Mouse (Mus musculus) brain, embryonic 14.5 days (tissue): ENCODE measurements around the gene Gm11127. TPM values are rescaled to one million over a fixed set of nuclear protein-coding genes. Genes with fewer than 3 reads are reported as not detected.
"Not testable (repeated sequence)": the region's sequence is repeated elsewhere in the genome, so short reads cannot be mapped to it uniquely, and the experiment has no call there.

Experiments used
- DNase-seq: peaks from one replicate; pipeline ENCODE4 v3.0.0-alpha.2; 2011; ENCODE audit warnings: low read depth
- CTCF ChIP-seq: fragments of 200-500 bp; IDR thresholded peaks from 2 replicates; pipeline ENCODE4 v1.5.1; 2012; ENCODE audit warnings: inconsistent platforms, mild to moderate bottlenecking, moderate library complexity, borderline replicate concordance; ENCODE audit not compliant: insufficient read depth, insufficient read length; ENCODE audit errors: extremely low read depth
- POLR2A ChIP-seq: fragments of 200-500 bp; IDR thresholded peaks from 2 replicates; pipeline ENCODE4 v1.6.1; 2012; ENCODE audit warnings: mild to moderate bottlenecking, inconsistent platforms, borderline replicate concordance; ENCODE audit not compliant: poor library complexity, insufficient read depth, insufficient read length, severe bottlenecking; ENCODE audit errors: extremely low read depth
- polyA plus RNA-seq: library from polyadenylated mRNA; depleted of rRNA; stranded (reverse); fragments of >200 nt; gene quantifications from 2 replicates; pipeline ENCODE4 v1.2.3, GENCODE M21; 2012

Gm11127 gene
- polyA plus RNA-seq, 1 experiment = not detected

DNA sequence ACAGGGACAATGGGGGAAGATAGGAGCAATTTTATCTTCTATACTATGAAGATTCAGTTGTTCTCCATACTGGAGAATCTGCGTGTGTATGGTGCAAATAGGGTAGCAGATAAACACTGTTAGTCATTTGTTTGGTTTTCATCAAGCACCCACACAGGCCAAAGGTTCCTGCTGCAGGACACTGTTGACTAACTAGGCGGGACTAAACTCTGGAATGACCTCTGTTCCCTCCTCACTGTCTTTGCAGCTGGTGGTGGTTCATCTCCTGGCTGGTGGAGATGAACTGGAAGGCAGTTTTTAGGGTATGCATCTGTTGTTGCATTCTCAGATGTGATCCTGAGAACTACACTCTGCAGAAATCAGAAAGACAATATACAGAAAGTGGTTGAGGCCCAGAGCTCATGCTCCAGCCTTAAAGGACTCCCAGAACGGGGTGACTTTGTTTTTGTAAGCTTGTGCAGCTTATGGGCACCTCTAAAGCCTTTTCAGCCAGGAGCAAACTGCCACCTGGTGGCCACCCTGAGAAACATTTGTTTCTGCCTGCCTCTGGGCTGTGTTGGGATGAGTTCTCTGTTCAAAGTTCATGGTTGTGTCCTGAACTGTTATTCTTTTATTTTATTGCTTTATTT is 23.0 kb downstream of the Gm11127 start:
- TF ChIP-seq CTCF = peak; percentile 22; the same call in 1 of the 2 replicates
- peak; percentile 57 for DNase-seq

DNA sequence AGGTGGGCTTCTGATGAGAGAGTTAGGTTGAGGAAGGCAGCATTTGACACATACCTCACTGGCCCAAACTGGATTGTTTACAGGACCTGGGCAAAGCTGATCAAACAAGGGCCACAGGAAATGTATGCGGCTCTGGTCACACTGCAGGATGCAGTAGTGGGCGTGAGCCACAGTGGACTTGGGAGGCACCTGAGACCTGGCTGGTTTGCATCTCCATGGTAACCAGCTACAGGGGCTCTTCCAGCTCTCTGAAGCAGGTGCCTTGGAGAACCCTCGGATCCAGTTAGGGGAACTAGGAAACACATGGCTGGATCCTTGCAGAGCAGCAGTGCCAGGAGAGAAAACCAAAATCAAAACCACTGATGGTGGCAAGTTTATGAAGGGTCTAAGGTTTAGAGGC is 23.6 kb downstream of the Gm11127 start:
- not testable (repeated sequence) for DNase-seq

- DNase-seq = peak; percentile 37
Measured at GRCm38 (mm10) chr17:36032351-36032875, 25.8 kb downstream of the Gm11127 start, which contains the start of gene H2-T23. H2-T23 (minus strand) TSS chr17:36032855.

DNA sequence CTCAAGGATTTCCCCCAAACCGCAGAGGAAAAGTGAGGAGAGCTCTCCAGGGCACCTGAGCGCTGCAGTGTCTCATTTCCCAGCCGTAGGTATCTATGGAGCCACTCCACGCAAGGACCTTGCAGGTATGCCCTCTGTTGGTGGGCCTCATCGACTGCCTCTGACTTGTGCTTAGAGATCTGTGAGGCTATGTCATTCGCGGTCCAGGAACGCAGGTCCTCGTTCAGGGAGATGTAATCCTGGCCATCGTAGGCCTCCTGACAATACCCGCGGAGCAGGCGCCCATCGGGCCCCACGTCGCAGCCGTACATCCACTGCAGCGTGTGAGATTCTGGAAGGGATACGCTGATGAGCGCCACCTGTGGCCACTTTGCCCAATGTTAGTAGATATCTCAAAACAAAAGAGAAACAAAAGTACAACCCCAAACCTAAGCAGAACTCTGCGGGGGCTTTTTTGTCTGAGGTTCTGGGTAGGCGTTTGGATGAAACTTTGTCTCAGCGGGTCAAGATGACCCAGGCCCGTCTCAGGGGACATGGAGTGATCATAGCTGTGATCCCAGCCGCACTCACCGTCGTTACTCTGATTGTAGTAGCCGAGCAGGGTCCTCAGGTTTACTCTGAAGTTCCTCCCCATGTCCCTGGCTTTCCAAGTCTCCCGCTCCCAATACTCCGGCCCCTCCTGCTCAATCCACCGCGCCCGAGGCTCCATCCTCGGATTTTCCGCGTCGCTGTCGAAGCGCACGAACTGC is 26.4 kb downstream of the Gm11127 start:
- TF ChIP-seq CTCF = peak; percentile 12; the same call in 1 of the 2 replicates
- DNase-seq = peak; percentile 54

GRCm38 (mm10) chr17:36030703-36031582 is 27.2 kb downstream of the Gm11127 start:
- not testable (repeated sequence) for DNase-seq

GRCm38 (mm10) chr17:36030046-36030702 is 28.0 kb downstream of the Gm11127 start:
- not testable (repeated sequence) for DNase-seq

DNA sequence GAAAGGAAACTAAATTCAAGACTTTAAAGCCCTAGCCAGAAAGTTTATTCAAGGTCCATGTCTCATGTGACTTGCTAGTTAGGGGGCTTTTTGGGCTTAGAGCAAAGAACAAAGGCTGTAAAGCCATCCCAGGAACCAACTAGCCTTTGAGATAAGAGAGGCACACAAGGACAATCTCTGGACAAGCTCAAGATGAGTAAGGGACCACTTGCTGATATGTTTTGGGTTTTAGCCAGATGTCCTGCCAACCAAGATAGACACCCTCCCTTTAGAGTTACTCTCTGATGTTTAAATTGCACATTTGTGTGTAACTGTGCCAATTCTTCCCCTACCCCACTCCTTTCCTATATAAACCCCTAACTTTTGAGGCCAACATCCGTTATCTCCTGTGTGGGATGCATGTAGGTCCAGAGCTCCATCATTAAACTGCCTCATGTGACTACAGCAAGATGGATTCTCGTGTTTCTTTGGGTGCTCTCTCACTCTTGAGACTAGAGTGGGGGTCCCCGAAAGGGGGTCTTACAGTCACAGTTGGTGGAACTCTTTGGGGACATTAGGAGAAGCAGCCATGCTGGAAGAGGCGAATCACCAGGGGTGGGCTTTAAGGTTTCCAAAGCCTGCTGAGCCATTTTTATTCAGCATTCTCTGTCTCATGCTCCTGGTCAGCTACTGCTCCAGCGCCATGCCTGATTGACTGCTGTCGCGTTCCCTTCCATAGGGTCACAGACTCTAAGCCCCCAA is 29.1 kb downstream of the Gm11127 start:
- no peak for DNase-seq
- TF ChIP-seq CTCF = no peak
- no peak for TF ChIP-seq POLR2A

GRCm38 (mm10) chr17:36027663-36028062 is 30.5 kb downstream of the Gm11127 start:
- TF ChIP-seq POLR2A = no peak
- no peak for TF ChIP-seq CTCF
- DNase-seq = no peak

DNA sequence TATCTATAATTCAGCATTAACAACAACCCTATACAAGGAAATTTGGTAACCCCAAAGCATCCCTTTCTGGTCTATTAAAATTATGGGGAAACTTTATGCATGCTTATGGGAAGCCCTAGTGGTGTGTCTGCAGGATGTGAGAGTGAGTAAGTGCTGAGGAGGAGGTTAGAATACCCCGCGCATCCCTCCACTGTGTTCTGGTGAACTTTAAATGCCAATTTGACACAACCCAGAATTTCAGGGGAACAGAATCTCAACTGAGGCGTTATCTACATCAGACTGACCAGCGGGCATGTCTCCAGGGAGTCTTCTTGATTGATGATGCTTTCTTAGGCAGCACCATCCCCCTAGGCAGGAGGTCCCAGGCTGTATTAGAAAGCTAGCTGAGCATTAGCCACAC is 32.3 kb downstream of the Gm11127 start:
- TF ChIP-seq CTCF = no peak
- TF ChIP-seq POLR2A = no peak
- DNase-seq = no peak

GRCm38 (mm10) chr17:36025197-36025596 is 33.0 kb downstream of the Gm11127 start:
- TF ChIP-seq CTCF (no peak), POLR2A (no peak)
- DNase-seq = no peak

DNA sequence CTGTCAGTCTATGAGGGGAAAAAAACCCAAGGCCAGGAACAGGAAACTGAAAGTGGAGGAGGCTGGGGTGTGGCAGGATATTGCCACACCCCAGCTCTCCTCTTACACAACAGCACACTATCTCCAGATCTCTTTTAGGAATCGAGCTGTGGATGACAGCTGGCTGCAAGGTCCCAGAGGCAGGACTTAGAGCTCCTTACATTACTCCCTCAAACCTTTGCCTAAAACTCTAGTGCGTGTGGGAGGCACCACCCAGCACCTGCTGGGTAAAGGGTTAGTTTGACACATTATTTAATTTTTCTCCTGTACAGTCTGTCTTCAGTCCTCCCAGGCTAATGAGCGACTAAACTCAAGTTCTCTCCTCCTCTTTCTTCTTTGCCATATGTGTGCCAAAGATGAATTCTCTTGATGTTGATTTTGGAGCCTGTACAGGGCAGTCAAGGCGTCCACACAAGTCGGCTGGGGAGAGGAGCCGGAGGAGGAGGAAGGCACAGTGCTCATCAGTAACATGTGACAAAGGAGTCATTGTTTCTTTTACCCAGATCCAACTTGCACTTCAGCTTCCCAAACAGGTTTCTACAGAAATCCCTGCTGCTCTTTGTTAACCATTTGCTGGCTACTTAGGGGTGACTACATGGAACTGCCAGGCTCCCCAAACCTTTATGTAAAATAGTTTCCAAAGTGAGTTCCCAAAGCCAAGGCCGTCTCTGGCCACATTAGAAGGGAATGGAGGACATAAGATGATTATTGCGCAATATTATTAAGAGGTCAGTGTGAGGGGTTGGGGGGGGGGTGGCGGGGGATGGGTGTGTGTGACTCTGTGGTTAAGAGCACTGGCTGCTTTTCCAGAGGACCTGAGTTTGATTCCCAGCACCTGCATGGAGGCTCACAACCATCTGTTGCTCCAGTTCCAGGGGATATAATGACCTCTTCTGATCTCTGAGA is 34.2 kb downstream of the Gm11127 start:
- DNase-seq = no peak
- TF ChIP-seq POLR2A = no peak
- no peak for TF ChIP-seq CTCF
